Mouse (Mus musculus): ENCODE measurements around the gene Man2b1. TPM values are rescaled to one million over a fixed set of nuclear protein-coding genes. Genes with fewer than 3 reads are reported as not detected.

Man2b1 gene
- total and polyA plus RNA-seq, 3 experiments, result 10.8 to 24.7 TPM; not detected in 1

GRCm38 (mm10) chr8:85035728-85036310 lies 47.3 kb upstream of the Man2b1 start:
- Histone ChIP-seq H3K27ac (ENCODE audit: control insufficient read depth, low read depth, low read length) (peak overlapping the region; percentile 97), H3K4me1 (ENCODE audit: control insufficient read depth in 1 of 2, insufficient read depth in 2 of 2, low read length in 2 of 2) (peaks cover 3 to 13% of the 10 kb centered on the region in 2 experiments), H3K9me3 (replicated peaks; ENCODE audit: insufficient read depth, low read length) (no peaks in the 10 kb centered on the region), H3K79me2 (ENCODE audit: control insufficient read depth, insufficient read depth, low read length, poor library complexity) (peaks cover 44% of the 10 kb centered on the region), H3K36me3 (ENCODE audit: control insufficient read depth in 1 of 2, insufficient read depth in 2 of 2, low read length in 2 of 2) (peaks cover 5 to 25% of the 10 kb centered on the region in 2 experiments), H3K27me3 (ENCODE audit: control insufficient read depth in 1 of 2, insufficient read depth in 2 of 2, low read length in 2 of 2) (no peaks in the 10 kb centered on the region), H3K9ac (ENCODE audit: control insufficient read depth, low read depth, low read length, poor library complexity, severe bottlenecking) (peak overlapping the region; percentile 96), H3K4me3 (ENCODE audit: control insufficient read depth in 1 of 2, insufficient read depth in 1 of 2, low read depth in 2 of 2, low read length in 2 of 2) (peak overlapping the region; percentile 65 to 88)
- peak; percentile 77 for DNase-seq (ENCODE audit: low read depth, low spot score)
- TF ChIP-seq USF1 (IDR thresholded peaks at IDR 0.05; ENCODE audit: low read depth, low read length) (peak; percentile 62), CTCF (IDR thresholded peaks at IDR 0.05 in 2 of 3, conservative IDR thresholded peaks at IDR 0.05 in 1 of 3; ENCODE audit: control insufficient read depth in 1 of 3, insufficient read depth in 1 of 3, low read depth in 2 of 3, low read length in 3 of 3, poor library complexity in 1 of 3, severe bottlenecking in 1 of 3) (no peak), POLR2AphosphoS2 (IDR thresholded peaks at IDR 0.05; ENCODE audit: low read length) (peak; percentile 42), MAX (IDR thresholded peaks at IDR 0.05; ENCODE audit: low read length) (peak; percentile 85), NELFE (IDR thresholded peaks at IDR 0.05; ENCODE audit: low read depth, low read length) (no peak; the same call in 1 of the 2 replicates), KAT2A (conservative IDR thresholded peaks at IDR 0.05; ENCODE audit: low read depth, low read length) (no peak), GATA1 (IDR thresholded peaks at IDR 0.05; ENCODE audit: low read depth, low read length) (no peak), USF2 (IDR thresholded peaks at IDR 0.05; ENCODE audit: borderline replicate concordance in 1 of 2, insufficient read depth in 1 of 2, low read depth in 1 of 2, low read length in 2 of 2) (no peak), RCOR1 (IDR thresholded peaks at IDR 0.05; ENCODE audit: low read depth, low read length) (no peak; the same call in 1 of the 2 replicates), MYB (IDR thresholded peaks at IDR 0.05; ENCODE audit: low read depth, low read length) (no peak), MEF2A (IDR thresholded peaks at IDR 0.05; ENCODE audit: extremely low read depth, insufficient replicate concordance, low read depth, low read length, poor library complexity, severe bottlenecking) (no peak), SMC3 (IDR thresholded peaks at IDR 0.05; ENCODE audit: low read depth, low read length) (no peak), TCF12 (IDR thresholded peaks at IDR 0.05; ENCODE audit: low read depth, low read length) (no peak), ZKSCAN1 (IDR thresholded peaks at IDR 0.05; ENCODE audit: low read depth, low read length) (peak; percentile 35; the same call in 1 of the 2 replicates), POLR2A (IDR thresholded peaks at IDR 0.05; ENCODE audit: control insufficient read depth in 1 of 2, insufficient read depth in 1 of 2, low read depth in 1 of 2, low read length in 2 of 2, poor library complexity in 1 of 2) (no peak; a peak in 1 of 4 replicates), TBP (IDR thresholded peaks at IDR 0.05; ENCODE audit: low read depth, low read length) (peak; percentile 80), GABPA (IDR thresholded peaks at IDR 0.05; ENCODE audit: low read depth, low read length) (no peak), RAD21 (IDR thresholded peaks at IDR 0.05; ENCODE audit: low read depth, low read length) (no peak), POLR2AphosphoS5 (IDR thresholded peaks at IDR 0.05; ENCODE audit: borderline replicate concordance, low read depth, low read length) (0 out of 2 replicates have a peak, but pooled peaks have one; percentile 23), BHLHE40 (IDR thresholded peaks at IDR 0.05; ENCODE audit: borderline replicate concordance, low read depth, low read length) (no peak), CHD1 (IDR thresholded peaks at IDR 0.05; ENCODE audit: low read depth, low read length) (no peak), ELF1 (IDR thresholded peaks at IDR 0.05; ENCODE audit: low read depth, low read length) (no peak), MXI1 (IDR thresholded peaks at IDR 0.05; ENCODE audit: low read depth, low read length) (peak; percentile 81), MYC (IDR thresholded peaks at IDR 0.05; ENCODE audit: low read depth, low read length) (no peak; the same call in 1 of the 2 replicates), ZMIZ1 (IDR thresholded peaks at IDR 0.05; ENCODE audit: low read depth, low read length) (no peak; the same call in 1 of the 2 replicates), UBTF (IDR thresholded peaks at IDR 0.05; ENCODE audit: borderline replicate concordance, insufficient read depth, low read depth, low read length) (no peak), ETS1 (IDR thresholded peaks at IDR 0.05; ENCODE audit: low read depth, low read length) (no peak), HCFC1 (IDR thresholded peaks at IDR 0.05; ENCODE audit: low read depth, low read length) (no peak), JUND (IDR thresholded peaks at IDR 0.05; ENCODE audit: low read depth, low read length) (no peak), MAFK (IDR thresholded peaks at IDR 0.05; ENCODE audit: borderline replicate concordance, low read depth, low read length) (no peak), CHD2 (IDR thresholded peaks at IDR 0.05; ENCODE audit: low read length) (no peak; the same call in 1 of the 2 replicates), TAL1 (IDR thresholded peaks at IDR 0.05; ENCODE audit: low read length) (no peak), SIN3A (IDR thresholded peaks at IDR 0.05; ENCODE audit: low read length) (peak; percentile 47; the same call in 1 of the 2 replicates), E2F4 (IDR thresholded peaks at IDR 0.05; ENCODE audit: borderline replicate concordance, low read depth, low read length) (no peak), MAZ (IDR thresholded peaks at IDR 0.05; ENCODE audit: low read depth, low read length) (no peak; the same call in 1 of the 2 replicates), EP300 (IDR thresholded peaks at IDR 0.05; ENCODE audit: low read depth in 1 of 2, low read length in 2 of 2) (no peak), ZNF384 (IDR thresholded peaks at IDR 0.05; ENCODE audit: low read depth, low read length) (no peak; the same call in 1 of the 2 replicates)

Data from MEL (cell line).